Mouse (Mus musculus): ENCODE data around the gene Ncf4.
"Not testable (repeated sequence)": the region's sequence is repeated elsewhere in the genome, so short reads cannot be mapped to it uniquely, and the experiment has no call there.

The Ncf4 gene

DNA sequence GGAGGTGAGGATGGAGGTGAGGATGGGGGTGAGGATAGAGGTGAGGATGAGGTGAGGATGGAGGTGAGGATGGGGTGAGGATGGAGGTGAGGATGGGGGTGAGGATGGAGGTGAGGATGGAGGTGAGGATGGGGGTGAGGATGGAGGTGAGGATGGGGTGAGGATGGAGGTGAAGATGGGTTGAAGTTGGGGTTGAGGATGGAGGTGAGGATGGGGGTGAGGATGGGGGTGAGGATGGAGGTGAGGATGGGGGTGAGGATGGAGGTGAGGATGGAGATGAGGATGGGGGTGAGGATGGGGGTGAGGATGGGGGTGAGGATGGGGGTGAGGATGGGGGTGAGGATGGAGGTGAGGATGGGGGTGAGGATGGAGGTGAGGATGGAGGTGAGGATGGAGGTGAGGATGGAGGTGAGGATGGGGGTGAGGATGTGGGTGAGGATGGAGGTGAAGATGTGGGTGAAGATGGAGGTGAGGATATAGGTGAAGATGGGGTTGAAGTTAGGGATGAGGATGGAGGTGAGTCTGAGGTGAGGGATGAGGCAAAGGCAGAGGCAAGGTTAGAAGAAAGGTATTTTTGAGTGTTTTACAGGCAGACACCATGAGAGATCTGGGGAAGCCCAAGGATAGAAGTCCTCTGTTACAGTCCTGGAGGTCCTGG, 12.1 kb downstream of the Ncf4 start:
- not testable (repeated sequence) for DNase-seq

DNA sequence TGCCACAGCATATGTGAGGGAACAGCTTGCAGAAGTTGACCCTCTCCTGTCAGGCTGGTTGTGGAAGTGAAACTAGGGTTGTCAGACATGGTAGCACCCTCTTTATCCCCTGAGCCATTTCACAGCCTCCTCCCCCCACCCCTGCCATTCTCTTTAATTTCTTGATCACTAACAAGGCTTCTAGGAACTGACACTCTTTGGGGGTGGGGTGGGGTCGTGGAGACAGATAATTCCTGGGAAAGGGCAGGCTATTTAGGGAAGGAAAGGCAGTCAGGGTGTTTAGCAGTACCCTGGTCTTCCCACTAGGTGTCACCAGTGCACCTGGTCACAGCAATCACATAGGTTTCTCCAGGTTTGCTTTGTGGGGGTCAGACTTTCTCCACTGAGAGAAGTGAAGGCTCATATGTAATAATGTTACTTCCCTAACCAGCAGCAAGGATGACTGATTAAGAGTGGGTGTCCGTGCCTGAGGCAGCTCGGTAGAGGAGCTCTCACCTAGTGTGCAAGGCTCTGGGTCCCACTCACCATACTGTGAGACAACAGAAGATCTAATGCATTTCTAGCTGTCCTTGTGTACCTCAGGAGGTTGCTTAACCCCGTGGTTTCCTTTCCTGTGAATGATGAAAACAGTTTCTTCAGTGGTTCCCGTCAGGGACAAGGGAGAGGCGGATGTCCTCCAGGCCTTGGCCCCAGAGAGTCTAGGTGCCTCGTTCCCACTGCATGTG, 12.9 kb downstream of the Ncf4 start:
- DNase-seq, result peak; percentile 50

DNA sequence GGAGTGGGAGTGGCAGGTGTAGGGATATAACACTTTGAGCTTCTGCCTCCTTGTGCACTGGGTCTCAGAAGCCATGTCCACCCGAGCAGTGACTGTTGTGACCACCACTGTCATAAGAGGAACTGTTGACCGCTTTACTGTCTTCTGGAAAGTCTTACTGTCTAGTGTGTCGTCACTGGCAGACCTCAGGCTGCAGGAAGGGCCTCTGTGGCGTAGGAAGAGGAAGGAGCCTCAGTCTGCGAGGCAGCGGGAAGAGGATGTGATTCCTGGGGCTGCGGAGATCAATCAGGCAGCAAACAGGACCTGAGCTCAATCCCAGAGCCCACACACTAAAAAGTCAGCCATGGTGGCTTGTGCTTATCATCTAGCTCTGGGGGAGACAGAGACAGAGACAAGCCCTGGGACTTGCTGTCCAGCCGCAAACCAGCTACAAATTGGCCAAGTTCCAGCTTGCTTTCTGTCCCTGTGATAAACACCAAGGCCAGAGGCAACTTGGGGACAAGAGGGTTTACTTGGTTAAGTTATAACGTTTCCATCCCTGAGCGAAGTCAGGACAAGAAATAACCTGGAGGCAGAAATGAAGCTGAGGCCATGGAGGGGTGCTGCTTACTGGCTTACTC, 13.8 kb downstream of the Ncf4 start:
- DNase-seq, result peak; percentile 15

DNA sequence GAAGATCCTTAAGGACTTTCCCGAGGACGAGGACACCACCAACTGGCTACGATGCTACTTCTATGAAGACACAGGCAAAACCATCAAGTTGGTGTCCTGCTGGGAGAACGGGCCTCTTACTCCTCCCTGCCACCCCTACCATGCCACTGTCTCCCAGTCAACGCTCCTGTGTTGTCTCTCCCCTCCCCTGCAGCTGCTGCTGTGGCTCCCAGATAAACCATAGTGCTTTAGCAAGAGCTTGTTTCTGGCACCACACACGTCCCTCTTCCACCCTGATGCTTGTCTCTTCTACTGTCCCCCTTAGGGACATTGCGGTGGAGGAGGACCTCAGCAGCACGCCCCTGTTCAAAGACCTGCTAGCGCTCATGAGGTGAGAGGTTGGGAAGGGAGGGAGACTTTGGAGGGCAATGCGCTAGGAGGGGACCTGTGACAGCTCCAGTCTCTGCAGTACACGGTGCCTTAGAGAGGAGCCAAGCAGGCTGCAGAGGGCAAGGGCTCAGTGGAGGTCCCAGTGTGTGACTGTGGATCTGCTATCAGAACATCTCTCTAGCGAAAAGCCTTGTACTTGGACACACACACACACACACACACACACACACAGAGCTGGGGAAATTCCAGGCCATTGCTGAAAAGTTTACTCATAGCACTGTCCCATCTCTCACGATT, 16.2 kb downstream of the Ncf4 start:
- DNase-seq, result no peak

DNA sequence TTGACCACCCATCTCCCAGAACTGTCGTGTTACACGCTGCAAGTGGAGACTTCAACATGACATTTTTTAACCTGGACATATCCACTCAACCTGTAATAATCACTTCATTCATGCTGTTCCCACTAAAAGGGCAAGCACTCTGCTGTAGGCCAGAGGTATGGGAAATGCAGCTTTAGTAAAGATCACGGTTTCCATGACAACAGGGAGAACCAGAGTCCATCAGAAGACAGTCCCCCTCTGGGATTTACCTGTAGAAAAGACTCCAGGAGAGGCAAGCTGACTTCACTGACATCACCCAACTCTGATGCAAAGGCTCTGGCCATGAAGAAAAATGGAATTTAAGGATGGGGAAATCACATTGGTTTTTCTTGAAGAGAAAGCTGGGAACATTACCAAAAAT, 18.7 kb downstream of the Ncf4 start:
- no peak for DNase-seq

DNA sequence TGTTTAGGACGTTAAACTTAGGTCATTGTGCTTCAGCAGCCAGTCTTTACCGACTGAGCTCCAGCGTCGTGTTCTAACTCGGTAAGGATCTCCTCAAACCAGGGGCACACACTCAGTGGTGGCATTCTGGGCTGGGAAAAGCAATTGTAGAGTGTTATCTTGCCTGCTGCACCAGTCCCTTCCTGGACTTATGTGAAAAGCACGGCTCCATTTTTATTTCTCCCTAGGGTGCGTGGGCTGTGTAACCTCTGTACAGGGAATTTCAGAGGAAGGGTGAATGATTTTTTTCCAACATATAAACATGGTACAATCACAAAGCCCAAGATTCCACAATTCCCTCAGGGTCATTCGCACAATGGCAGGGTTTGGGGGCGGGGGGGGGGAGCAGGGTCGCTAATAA, 22.8 kb downstream of the Ncf4 start:
- DNase-seq, result no peak

DNA sequence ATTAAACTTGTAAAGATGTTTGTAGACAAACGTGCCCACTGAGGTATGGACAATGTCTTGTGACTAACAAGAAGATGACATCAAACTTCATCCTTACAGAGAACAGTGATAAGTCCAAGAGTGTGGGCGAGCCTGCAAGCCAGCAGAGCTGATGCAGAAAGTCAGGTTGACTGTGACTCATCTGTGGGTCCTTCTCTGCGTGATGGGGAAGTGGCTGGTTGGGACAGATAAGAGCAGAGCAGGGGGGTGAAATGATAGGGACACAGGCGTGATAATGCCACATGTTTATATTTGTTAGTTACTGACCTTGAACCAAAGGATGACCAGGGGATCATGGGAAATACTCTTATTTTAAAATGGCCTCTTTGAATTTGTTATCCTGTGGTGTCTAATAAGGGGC, 23.3 kb downstream of the Ncf4 start:
- no peak for DNase-seq

DNA sequence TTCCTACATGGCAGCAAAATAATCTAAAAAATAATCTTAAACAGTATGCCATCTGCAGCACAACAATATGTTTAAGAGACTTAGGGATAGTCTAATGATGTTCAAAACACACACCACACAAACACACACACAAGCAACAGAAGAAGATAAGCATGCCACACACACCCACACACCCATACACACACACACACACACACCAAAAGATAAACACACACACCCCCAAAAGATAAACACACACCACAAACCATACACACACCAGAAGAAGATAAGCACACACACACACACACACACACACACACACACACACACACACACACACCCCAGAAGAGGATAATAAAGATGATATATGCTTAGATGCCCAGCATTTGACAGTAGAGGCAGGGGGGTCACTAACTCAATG, 26.6 kb downstream of the Ncf4 start:
- no peak for DNase-seq

DNA sequence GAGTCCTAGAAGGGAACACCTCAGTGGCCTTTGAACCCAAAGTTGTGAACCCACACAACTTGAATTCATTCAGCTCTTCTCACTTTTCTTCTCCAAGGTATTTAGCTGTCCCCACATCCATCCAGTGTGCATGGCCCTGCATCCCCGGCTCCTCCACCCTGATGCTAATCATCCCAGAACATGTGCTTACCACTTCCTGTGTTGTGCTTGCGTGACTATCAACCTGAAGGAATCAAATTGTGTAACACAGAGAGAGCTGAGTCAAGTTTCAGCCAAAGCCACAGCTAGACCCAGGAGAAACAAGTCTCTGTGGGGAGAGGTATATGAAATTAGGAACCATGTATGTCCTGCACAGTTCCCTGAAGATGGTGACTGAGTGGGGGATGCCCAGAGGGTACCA, 33.7 kb downstream of the Ncf4 start:
- no peak for DNase-seq

DNA sequence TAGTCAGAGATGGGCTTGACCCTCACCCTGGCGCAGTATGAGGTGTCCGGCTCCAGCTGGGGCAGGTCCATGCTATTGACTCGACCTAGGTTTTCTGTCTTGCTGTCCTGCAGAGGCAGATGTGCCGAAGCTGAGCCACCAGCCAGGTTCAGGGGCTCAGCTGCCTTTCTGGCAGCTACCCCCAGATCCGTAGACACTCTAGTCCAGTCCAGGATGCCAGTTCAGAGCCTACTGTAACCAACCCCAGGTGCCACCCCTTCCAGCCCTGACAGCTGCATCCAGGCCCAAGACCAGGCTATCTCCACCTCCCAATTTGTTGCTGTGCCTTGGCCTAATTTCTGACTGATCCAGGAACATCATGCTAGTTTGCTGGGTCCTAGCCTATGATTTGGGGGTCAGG, 43.3 kb downstream of the Ncf4 start:
- DNase-seq, result no peak

DNA sequence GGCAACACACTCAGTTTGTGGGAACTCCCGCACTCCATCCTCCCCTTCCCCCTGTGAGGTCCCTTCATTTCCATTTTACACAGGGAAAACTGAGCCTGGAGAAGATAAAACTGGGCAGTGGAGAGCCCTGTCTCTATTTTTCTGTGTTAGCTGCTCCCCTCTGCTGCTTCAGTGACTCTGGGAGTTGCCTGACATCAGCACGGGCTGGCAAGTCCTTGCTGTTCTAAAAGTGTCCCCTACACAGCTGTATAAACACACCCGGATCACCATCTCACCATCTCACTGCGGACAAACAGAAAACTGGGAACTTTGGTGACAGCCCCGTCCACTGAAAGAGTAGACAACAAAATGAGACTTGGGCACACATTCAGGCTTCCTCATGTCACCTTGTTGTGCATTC, 45.2 kb downstream of the Ncf4 start:
- not testable (repeated sequence) for DNase-seq

DNA sequence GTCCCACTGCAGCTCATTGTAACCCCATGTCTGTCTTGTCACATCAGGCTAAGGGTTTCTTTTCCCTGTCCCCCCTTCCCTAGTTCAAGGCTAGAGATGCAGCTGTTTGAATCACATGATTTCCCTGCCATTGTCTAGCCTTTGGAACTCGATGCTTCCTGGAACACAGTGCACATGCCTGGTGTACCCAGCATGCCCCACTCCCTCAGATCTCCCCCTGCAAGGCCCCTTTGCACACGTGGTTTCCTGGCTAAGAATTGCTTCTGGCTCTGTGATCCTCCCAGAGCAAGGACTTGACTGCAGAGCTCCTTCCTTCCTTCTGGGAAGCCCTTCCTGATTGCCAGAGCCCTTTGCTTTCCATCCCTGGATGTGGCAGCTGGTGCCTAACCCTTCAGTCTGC, 48.6 kb downstream of the Ncf4 start:
- not testable (repeated sequence) for DNase-seq

DNA sequence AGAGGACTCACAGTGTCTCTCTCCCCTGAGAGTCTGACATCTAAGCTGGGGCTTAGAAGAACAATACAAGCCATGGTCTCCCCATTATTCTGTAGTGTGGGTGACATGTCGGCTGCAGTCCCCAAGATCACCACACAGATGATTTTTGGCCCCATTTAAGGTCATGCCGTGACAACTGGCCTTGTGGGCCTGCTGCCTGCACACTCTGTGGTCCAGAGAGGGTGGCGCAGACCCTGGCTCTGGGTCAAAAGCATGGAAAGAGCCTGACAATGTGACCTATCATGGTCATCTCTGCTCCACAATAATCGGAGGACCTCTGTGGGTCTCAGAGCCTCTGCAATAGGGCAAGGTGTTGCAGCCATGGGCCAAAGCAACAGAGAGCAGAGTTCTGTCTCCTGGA, 49.1 kb downstream of the Ncf4 start:
- DNase-seq, result no peak

DNA sequence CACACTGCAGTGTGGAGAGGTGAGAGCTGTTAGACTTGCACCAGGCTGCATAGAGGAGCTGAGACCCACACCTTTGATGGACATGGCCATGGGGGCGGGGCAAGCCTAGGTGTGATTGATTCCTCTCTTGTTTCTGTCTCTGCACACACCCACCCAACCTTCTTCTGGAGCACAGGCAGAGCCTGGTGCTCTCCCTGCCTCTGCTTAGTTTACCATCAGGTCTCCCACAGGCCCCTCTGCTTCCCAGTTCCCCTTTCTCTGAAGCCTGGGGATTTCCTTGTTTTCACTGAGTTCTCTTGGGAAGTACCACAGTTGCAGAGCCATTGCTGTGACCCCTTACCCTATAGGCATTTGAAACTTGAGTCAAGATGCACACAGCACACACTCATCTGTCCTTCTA, 54.0 kb downstream of the Ncf4 start:
- no peak for DNase-seq

DNA sequence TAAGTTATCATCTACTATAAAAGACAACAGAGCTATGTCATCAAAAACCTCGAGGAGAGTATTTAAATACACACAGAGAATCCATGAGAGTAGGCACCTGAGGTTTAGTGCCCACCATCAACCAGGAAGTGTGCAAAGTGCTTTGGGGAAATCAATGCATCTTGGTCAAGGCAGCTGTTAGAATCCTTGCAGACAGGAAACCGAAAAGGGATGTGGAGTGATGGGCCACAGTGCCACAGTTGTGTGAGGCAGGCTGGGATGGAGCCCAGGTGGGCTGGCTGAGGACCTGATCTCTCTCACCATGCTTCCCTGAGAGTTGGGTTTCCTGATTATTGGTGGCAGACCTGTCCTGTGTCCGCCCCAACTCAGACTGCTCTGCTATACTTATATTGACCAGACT, 55.0 kb downstream of the Ncf4 start:
- DNase-seq, result no peak

DNA sequence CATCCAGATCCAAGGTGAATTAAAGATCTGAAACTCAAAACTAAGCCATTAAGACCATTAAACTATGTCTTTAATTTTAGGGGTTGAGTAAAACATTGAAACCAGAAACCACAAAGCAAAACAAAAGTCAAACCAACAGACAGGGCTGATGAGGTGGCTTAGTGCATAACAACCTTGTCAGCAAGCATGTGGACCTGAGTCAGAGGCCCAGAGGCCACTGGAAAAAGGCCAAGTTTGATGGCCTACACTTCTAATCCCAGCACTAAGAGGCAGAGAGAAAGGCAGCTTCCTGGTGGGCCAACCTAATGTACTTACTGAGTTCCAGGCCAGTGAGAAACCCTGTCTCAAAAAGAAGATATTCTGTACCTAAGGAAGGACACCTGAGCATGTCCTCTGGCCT, 56.2 kb downstream of the Ncf4 start:
- DNase-seq, result no peak

DNA sequence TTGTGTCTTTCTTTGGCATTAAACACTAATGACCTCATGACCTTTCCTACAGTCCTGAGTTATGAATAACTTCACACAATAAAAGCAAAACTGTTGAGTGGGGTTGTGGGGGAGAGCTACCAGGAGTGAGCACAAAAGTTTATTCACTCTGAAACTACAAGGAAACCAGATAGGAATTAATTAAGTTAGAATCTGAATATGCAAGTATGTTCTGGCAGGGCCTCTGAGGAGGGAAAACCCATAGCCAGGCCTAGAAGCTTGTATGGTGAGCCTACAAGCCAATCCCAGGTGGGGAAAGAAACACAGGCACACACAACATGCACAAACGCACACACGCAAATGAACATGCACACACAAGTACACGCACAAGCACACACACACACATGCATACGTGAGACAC, 58.1 kb downstream of the Ncf4 start:
- no peak for DNase-seq

DNA sequence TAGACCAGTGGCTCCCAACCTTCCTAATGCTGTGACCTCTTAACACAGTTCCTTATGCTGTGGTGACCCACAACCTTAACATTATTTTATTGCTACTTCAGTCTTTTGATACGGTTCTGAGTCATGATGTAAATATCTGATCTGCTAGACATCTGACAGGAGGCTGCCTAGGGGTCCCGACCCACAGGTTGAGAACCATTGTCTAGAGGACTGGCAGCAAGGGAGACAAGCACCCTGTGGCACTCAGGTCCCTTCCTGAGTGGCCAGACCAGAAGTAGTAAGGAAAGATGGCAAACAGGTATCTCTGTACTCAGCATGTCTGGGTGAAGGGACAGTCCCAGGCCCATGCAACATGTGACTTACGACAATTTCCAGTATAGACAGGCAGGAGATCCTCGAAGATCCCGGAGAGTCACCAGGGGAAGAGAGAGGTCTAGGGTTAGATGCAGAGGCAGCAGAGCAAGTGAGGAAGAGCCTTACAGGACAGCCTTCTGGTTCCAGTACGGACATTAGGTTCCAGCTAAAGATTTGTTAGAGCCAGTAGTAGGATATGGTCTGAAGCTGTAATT, 59.1 kb downstream of the Ncf4 start:
- DNase-seq, result no peak

DNA sequence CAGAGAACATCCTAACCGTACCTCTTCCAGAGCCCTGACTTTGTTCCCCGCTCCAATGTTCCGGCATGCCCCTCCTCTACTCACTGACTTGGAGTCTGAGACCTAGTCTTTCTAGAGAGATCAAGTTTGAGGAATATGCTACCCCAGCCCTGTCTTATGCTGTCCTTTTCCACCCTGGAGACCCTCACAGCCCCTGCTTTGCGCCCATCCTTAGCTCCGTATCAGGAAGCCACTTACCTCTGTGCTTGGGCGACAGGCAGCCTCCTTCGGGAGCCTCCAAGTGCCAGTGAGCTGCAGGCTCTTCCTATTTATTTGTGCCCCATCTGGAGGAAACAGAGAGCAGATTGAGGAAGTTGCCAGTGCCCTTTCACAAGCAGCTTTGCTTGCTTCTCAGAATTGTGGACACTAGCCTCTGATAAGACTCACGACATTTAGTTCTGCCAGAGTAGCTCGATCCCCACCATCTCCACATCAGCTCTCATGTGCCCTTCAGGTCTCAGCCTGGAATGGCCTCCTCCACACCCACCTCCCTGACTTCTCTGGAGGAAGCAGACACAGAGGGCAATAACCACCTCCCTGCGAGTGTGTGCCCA, 60.8 kb downstream of the Ncf4 start, which contains the start of gene Csf2rb2:
Csf2rb2 (minus strand) TSS at position 381 of the 593 bp plus-strand sequence.
- no peak for DNase-seq

DNA sequence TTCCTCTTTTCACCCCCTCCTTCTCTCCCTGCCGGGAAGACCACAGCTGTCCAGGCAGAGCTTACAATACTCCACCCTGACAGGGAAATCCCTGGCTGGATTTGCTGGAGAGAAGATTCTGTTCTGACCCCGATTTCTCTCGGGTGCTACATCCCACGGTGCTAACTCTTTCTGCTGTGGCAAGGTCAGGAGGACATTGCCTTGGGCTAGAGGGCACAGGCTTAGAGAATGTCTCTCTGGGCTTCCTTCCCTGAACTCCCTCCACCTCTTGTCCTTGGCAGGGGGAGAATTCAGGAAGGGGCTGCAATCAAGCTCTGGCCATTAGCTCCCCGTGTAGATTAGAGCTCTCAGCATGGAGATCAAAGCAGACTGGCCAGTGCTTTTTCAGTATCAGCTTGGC, 65.3 kb downstream of the Ncf4 start:
- no peak for DNase-seq

DNA sequence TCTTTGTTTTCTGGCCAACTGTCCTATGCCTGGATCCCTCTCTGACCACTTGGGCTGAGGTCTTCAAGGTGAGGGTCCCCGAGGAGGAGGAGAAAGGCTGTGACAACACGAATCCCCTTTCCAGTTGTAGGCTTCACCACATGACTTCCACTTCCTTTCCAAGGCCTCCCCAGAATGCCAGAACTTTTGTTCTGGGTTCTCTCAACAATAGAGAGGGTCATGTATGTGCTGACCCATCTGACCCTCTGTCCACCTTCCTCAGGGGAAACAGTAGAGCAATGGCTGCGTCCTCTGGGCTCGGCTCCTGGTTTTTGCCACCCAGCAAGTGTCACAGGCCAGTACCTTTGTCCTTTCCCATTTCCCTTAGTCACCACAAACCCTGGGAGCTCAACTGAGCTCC, 66.4 kb downstream of the Ncf4 start:
- DNase-seq, result no peak

All from kidney, adult 9 months (tissue).